Mouse (Mus musculus) kidney, postnatal 25 days (tissue): ENCODE results near the gene Ccdc142.

Experiments used
- DNase-seq, 2 experiments: peaks; one replicate each; pipeline ENCODE4 v3.0.0; 2021; ENCODE audit warnings: mixed read lengths in 2 of 2

Gene Ccdc142

DNA sequence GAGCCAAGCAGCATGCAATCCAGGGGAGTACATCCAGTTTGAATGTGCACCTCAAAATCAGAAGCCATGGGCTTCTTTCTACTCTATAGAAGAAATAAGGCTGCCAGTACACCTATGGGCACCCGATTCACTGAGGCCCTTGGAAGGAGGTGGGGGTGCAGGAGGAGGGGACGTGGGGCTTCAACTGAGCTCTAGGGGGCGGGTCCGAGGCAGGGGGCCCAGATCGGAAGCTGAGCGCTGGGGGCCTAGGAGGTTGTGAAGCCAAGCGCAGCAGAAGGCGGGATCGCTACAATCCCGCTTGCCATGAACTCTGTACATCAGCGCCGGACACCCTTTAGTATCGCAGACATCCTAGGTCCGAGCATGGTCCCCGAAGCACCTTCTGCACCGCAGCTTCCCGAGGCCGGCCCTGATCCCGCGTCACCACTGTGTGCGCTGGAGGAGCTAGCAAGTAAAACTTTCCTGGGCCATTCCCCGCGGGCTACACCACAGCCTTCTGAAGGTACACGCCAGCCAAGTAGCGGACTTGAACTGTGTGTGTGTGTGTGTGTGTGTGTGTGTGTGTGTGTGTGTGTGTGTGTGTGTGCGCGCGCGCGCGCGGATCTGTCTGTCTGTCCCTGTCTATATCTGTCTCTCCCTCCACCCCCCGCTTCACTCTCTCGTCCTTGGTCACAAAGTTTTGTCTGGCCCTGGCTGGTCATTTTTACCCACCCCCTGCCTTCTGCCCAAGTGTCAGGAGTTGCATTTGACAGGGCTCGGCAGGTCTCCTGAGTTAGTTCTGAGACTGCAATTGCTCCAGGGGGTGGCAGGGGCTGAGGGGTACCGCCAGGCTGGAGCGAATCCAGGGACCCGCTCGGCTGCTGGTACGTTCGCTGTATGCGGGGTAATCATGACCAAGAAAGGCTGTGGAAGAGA is 15.0 kb upstream of the Ccdc142 start, which contains the start of gene Lbx2:
Gene Lbx2, plus strand, starts transcription at position 247 of the 915 bp plus-strand sequence.
- DNase-seq, result no peak

- peak; percentile 51 to 69 for DNase-seq
These were observed 14.0 kb upstream of the Ccdc142 start for GRCm38 (mm10) chr6:83087205-83087925.

- DNase-seq, result no peak
These were observed 13.5 kb upstream of the Ccdc142 start for GRCm38 (mm10) chr6:83087926-83088260.

- DNase-seq, result peak; percentile 51 to 65
These were observed 8.8 kb upstream of the Ccdc142 start for GRCm38 (mm10) chr6:83092416-83093127.

GRCm38 (mm10) chr6:83095968-83096367 is 5.4 kb upstream of the Ccdc142 start:
- DNase-seq, result no peak

DNA sequence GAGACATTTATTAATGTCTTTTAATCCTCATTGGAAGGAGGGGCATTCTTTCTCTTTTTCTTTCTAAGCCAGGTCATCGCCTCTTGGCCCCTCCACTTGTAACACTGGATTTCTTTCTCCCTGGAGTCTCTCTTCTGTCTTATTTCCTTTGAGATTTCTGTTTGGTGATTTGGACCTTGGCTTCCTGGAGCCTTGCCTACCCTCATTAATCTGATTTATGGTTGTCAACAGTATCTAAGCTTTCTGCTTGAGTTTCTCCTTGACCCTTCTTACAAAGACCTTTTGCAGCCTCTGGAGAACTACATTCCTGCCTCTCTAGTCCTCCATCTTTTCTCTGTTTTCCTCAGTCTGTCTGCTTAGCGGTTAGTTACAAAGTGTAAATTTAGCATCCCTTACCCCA is 3.0 kb upstream of the Ccdc142 start:
- DNase-seq, result peak in 1 of 2 experiments; percentile 68

DNA sequence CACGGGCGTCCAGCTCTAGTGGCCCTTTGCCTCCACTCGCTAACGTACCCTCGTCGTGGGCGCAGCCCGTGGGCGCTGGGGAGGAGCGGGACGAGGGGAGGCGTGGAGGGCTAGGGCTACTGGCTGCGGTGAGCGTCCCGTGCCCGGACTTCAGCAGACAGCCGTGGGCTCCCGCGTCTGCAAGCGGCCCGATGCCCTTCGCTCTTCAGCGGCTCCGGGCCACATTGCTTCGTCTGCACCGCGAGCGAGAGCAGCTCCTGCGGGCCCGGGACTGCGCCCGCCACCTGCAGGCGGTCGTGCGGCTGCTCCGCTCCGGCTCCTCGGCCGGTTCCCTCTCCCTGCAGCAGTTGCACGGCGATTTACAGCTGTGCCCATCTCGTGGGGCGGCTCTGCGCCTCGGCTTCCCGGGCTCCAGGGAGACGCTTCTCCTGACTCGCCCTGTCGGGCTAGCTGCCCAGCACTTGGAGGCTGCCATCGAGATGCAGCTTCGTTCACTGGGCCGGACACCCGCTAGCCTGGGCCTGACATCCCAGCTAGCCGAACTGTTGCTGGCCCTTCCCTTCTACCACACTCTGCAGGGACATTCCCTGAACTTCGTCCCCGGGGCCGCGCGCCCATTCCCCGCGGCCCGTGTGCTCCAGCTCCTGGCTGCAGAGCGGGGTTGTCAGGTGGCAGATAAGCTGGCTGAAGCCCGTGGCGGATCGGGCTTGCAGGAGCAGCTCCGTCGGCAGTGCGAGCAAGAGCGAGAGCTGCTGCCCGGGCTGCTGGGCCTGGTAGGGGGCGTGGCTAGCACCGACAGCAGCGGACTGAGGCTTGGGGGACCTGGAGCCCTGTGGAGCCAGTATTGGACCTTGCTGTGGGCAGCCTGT is 521 bp downstream of the Ccdc142 start:
- DNase-seq, result peak; percentile 67 to 83

DNA sequence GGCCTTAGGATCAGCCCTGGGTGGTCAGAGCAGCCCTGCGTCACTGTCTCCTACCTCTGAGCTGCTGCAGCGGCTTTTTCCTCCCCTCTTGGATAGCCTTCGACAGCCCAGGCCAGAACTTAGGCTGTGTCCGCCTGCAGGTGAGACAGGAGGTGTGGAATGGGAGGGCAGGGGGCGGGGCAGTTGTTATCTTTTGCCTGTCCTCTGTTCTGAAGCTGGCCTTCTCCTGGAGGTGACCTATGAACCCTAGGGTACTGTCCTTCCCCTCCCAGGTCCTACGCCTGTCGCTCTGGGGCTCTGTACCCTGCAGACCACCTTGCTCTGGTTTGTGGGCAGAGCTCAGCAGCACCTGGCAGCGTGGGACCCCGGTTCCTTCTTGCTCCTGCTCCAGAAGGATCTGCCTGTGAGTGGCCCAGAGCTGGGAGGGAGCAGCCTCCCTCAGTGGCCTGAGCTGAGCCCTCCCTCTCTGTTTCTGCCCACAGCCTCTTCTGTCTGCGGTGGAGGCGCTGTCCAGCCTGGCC is 1.8 kb downstream of the Ccdc142 start:
- DNase-seq, result no peak

GRCm38 (mm10) chr6:83104158-83104557 is 2.8 kb downstream of the Ccdc142 start:
- no peak for DNase-seq

DNA sequence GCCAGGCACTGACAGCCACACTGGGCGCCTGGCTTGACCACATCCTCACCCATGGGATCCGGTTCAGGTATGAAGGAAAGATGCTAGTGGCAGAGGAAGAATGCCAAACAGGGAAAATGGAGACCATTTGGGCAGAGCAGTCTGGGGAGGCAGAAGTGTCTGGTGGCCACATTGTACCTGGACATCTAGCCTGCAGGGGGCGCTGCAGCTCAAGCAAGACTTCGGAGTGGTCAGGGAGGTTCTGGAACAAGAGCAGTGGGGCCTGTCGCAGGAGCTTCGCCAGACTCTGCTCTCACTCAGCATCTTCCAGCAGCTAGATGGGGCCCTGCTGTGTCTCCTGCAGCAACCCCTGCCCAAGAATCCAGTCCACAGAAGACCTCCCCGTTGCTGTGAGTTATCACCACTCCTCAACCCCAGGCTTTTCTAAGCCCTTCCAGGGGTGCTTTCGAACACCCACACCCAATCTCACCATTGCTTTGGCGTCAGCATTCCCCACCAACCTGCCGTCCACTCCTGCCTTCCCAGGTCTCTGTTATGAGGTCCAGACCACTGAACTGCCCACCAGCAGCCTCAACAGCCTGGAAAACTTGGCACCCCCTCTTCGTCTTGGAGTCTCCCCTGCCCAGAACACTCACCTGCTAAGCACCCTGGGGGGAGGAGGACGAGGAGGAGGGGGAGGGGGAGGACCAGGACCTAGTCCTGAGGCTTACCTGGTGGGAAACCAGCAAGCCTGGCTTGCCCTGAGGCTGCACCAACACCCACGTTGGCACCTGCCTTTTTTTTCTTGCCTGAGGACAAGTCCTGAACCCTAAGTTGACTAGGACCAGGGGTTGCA is 6.4 kb downstream of the Ccdc142 start:
- DNase-seq, result peak; percentile 88 to 89

DNA sequence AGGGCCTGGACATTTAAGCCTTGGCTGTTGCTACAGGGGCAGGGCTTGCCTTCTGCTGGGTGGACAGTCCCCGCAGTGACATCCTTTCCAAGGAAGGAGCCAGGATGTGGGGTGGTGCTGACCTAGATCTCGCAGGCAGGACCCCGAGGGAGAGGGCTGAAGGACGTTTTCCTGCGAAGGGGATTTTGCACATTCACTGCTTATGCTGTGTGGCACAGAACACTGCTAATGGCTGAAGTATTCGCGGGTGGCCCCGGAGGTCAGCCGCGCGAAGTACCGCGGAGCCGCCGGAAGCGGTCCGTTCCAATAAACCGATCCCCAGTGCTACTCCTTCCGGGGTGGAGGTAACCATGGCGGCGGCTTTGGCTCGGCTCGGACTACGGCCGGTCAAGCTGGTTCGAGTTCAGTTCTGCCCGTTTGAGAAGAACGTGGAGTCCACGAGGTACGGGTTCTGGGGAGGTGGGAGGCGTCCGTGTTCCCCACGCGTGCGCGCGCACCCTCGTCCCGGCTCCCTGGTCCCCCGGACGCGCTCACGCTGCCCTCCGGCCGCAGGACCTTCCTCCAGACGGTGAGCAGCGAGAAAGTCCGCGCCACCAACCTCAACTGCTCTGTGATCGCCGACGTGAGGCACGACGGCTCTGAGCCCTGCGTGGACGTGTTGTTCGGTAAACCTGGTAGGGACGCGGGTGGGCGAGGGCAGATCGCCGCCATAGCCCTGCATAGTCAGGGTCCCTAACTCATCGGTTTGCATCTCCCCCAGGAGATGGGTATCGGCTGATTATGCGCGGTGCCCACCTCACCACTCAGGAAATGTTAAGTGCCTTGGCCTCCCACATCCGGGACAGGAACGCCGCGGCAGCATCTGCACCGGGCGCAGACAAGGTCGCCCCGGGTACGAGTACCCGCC is 7.6 kb downstream of the Ccdc142 start, which contains the start of gene Mrpl53:
Gene Mrpl53, plus strand, starts transcription at position 279 of the 907 bp plus-strand sequence.
- peak; percentile 84 to 90 for DNase-seq

DNA sequence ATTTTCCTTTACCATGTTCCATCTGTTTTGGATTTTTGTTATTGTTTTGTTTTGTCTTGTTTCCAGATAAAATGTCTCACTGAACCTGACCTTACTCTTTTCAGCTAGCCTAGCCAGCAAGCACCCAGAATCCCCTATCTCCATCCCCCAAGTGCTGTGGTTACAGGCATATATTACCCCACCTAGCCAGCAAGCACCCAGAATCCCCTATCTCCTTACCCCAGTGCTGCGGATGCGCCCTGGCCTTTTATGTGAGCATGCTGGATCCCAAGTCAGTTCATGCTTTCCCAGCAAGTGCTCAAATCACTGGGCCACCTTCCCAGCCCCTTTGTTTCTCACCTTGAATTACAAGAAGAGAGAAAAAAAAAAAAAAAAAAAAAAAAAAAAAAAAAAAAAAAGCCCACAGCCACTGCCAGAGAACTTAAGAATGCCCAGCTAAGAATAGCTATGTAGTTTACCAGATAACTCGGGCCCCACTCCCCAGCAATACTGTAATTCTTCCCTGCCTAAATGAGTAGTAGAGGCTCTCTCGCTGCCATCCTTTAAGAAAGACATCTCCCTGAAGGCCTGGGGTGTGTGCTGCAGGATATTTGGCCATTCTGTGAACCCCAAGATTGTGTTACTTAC is 10.2 kb downstream of the Ccdc142 start:
- no peak for DNase-seq

DNA sequence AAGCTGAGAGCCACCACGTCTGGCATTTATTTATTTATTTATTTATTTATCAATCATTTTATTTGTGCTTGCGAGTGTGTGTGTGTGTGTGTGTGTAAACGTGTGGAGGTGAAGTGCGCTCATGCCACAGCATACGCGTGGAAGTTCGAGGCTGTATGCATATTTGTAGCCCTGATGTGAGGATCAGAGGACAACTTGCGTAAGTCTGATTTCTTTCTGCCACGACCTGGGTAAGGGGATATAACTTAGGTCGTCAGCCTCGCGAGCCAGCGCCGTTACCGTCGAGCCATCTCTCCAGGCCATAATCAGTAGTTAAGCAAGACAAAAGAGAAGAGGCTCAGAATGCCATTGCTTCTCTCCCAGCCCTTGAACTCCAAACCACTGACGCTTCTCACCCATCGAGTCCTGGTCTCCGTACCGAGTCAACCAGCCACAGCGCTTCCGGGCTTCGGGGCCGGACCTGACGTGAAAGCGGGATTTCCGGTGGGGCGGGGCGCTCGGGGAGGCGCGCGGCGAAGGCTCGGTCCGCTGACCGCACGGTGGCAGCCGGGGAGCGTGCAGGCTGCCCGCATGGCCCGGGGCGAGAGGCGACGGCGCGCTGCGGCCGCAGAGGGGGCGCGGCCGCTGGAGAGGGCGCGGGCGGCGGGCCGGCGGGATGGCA is 13.7 kb downstream of the Ccdc142 start, which contains the start of gene Mogs:
Gene Mogs, plus strand, starts transcription at position 486 of the 661 bp plus-strand sequence.
- DNase-seq, result peak; percentile 96 to 97

DNA sequence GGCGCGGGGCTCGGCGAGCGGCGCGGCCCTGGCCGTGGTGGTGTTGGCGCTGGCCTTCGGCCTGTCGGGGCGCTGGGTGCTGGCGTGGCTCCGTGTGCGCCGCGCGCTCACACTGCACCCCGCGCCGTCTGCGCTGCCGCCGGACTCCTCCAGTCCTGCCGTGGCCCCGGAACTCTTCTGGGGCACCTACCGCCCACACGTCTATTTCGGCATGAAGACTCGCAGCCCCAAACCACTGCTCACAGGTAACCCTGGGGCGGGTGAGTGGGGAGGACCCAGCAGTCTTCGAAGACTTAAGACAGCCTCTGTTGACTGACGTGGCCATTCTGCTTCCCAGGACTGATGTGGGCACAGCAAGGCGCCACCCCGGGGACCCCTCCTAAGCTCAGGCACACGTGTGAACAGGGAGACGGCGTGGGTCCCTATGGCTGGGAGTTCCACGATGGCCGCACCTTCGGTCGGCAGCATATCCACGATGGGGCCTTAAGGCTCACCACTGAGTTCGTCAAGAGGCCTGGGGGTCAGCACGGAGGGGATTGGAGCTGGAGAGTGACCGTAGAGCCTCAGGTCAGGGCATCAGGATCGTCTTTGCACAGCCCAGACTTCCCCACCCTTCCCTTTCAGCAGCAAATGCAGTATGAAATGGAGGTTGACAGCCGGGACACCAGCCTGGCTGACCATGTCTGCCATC is 14.4 kb downstream of the Ccdc142 start:
- no peak for DNase-seq

- DNase-seq, result no peak
These were observed 15.2 kb downstream of the Ccdc142 start for GRCm38 (mm10) chr6:83116373-83117164.

DNA sequence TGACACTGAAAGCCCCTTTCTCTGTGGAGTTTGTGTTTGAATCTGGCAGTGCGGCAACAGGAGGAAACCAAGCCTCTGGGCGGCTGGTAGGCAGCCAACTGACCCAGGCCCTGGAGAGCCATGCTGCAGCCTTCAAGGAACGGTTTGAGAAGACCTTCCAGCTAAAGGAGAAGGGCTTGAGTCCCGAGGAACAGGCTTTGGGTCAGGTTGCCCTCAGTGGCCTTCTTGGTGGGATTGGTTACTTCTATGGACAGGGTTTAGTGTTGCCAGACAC is 15.7 kb downstream of the Ccdc142 start:
- no peak for DNase-seq

GRCm38 (mm10) chr6:83117616-83118015 is 16.2 kb downstream of the Ccdc142 start:
- no peak for DNase-seq
